Mouse (Mus musculus): ENCODE measurements around the gene Agrp. TPM values are rescaled to one million over a fixed set of nuclear protein-coding genes. Genes with fewer than 3 reads are reported as not detected.

Agrp gene
- polyA plus RNA-seq (2014; fragmentation: Nextera tagmentation; extraction: Ambion mirVana), result 0.54 TPM in 2 replicates

DNA sequence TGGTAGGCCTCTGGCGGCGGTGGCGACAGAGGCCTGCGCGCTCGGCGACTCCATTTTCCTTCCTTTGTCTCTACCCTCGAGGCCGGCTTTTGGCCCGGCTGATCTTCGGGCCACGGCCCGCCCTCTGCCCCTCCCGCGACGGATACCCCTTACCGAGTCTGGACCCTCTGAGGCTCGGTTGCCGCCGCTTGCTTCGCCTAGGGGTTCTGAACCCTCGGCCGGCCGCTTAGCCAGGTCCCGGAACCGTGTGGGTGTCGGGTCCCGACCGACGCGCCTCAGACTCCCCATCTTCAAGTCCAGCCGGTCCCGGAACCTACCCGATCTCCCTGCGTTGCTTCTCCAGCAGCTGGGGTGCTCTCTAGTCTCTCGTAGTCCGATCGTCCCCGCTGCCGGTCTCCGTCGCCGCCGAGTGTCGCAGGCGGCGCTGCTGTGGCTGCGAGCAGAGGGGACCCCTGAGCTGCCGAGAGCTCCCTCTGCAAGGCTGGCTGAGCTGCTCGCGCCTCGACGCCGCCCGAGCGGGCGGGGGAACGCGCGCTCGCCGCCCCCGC lies at the start of gene Agrp:
Gene Agrp, minus strand, starts transcription at position 431 of the 548 bp plus-strand sequence.
- Histone ChIP-seq H3K36me3 (ENCODE audit: control insufficient read depth, insufficient read depth, low read length) (0 out of 2 replicates have a peak, but pooled peaks cover 4% of the 10 kb centered on the region), H3K27me3 (ENCODE audit: control insufficient read depth, insufficient read depth, low read length) (no peaks in the 10 kb centered on the region), H3K4me1 (ENCODE audit: control insufficient read depth in 2 of 2, insufficient read depth in 2 of 2, low read length in 2 of 2) (peaks cover 4 to 17% of the 10 kb centered on the region in 2 experiments), H3K27ac (replicated peaks in 1 of 2; ENCODE audit: control insufficient read depth in 1 of 2, insufficient read depth in 1 of 2, low read depth in 2 of 2, low read length in 2 of 2) (peak within 1 kb of the TSS; percentile 100), H3K9me3 (ENCODE audit: control insufficient read depth, low read length) (no peaks in the 10 kb centered on the region), H3K4me2 (ENCODE audit: low read length) (peak within 1 kb of the TSS; percentile 92), H3K9ac (ENCODE audit: low read length) (peak within 1 kb of the TSS; percentile 95), H3K4me3 (ENCODE audit: control insufficient read depth in 1 of 2, insufficient read depth in 1 of 2, low read depth in 1 of 2, low read length in 2 of 2) (peak within 1 kb of the TSS; percentile 87 to 91)
- WGBS, result under 1% methylated on average over 59 of the region's 63 CpGs
- peak; percentile 44 for ATAC-seq (ENCODE audit: insufficient number of reproducible peaks, insufficient read depth, low FRiP score, low read depth)

DNA sequence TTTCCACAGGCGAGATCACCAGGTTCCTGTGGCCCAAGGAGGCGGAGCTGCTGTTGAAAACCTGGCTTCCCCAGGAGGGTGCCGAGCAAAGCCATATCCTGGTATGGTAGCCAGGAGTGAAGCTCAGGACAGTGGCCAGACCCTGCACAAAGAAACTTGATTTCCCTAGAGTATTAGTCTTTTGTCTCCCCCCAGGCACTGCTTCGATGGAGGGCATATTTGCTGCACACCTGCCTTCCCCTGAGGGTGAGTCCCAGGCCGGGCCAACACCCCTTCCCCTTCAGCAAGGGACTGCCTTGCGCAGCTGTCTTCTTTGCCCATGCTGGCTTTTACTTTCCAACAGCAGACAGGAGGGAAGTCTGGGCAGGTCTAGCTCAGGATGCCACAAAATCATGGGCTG lies 49.4 kb upstream of the Agrp start:
- Histone ChIP-seq H3K4me2 (ENCODE audit: low read length) (no peak overlapping the region), H3K4me1 (ENCODE audit: control insufficient read depth in 2 of 2, insufficient read depth in 2 of 2, low read length in 2 of 2) (peaks cover 0 to 10% of the 10 kb centered on the region in 2 experiments; a peak in 1 of 4 replicates), H3K9ac (ENCODE audit: low read length) (no peak overlapping the region), H3K27ac (replicated peaks in 1 of 2; ENCODE audit: control insufficient read depth in 1 of 2, insufficient read depth in 1 of 2, low read depth in 2 of 2, low read length in 2 of 2) (no peak overlapping the region), H3K9me3 (ENCODE audit: control insufficient read depth, low read length) (no peaks in the 10 kb centered on the region), H3K4me3 (ENCODE audit: control insufficient read depth in 1 of 2, insufficient read depth in 1 of 2, low read depth in 1 of 2, low read length in 2 of 2) (no peak overlapping the region), H3K36me3 (ENCODE audit: control insufficient read depth, insufficient read depth, low read length) (peaks cover 31% of the 10 kb centered on the region), H3K27me3 (ENCODE audit: control insufficient read depth, insufficient read depth, low read length) (peaks cover 15% of the 10 kb centered on the region)
- WGBS, result 63% methylated on average over 6 of the region's 6 CpGs
- no peak for ATAC-seq (ENCODE audit: insufficient number of reproducible peaks, insufficient read depth, low FRiP score, low read depth)

DNA sequence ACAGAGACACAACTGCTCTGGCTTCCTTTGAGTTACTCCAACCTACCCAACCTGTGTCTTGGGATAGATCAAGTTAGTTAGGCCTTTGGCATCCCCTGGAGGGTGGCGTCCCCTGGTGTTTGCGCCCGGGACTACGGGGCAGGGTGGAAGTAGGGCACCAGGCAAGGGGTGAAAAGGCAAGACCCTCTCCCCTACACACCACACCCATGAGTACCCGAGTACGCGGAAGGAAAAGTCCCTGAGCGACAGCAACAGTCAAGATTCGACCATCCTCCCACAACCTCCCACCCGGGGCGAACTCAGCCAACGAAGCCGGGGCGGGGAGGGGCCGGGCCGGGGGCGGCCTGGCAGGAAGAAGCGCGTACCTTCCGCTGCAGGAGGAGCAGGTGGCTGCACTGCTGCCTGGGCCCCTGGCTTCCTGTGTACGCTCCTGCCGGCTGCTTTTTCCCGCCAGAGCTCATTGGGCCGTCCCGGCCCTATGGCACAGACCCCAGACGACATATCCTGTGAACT lies 48.7 kb upstream of the Agrp start, which contains the start of gene Carmil2:
Gene Carmil2, plus strand, starts transcription at position 479 of the 513 bp plus-strand sequence.
- H3K4me1 ChIP-seq (ENCODE audit: control insufficient read depth in 2 of 2, insufficient read depth in 2 of 2, low read length in 2 of 2), result peaks cover 0 to 10% of the 10 kb centered on the region in 2 experiments; a peak in 1 of 4 replicates
- H3K9me3 ChIP-seq (ENCODE audit: control insufficient read depth, low read length), result no peaks in the 10 kb centered on the region
- peaks cover 15% of the 10 kb centered on the region for H3K27me3 ChIP-seq (ENCODE audit: control insufficient read depth, insufficient read depth, low read length)
- H3K4me2 ChIP-seq (ENCODE audit: low read length), result peak within 1 kb of the TSS; percentile 48
- peak within 1 kb of the TSS; percentile 2 to 12; a peak in 2 of 4 replicates for H3K4me3 ChIP-seq (ENCODE audit: control insufficient read depth in 1 of 2, insufficient read depth in 1 of 2, low read depth in 1 of 2, low read length in 2 of 2)
- no peak within 1 kb of the TSS for H3K27ac ChIP-seq (replicated peaks in 1 of 2; ENCODE audit: control insufficient read depth in 1 of 2, insufficient read depth in 1 of 2, low read depth in 2 of 2, low read length in 2 of 2)
- ATAC-seq (ENCODE audit: insufficient number of reproducible peaks, insufficient read depth, low FRiP score, low read depth), result no peak
- peaks cover 38% of the 10 kb centered on the region for H3K36me3 ChIP-seq (ENCODE audit: control insufficient read depth, insufficient read depth, low read length)
- 12% methylated on average over 26 of the region's 26 CpGs for WGBS
- H3K9ac ChIP-seq (ENCODE audit: low read length), result peak within 1 kb of the TSS; percentile 52

DNA sequence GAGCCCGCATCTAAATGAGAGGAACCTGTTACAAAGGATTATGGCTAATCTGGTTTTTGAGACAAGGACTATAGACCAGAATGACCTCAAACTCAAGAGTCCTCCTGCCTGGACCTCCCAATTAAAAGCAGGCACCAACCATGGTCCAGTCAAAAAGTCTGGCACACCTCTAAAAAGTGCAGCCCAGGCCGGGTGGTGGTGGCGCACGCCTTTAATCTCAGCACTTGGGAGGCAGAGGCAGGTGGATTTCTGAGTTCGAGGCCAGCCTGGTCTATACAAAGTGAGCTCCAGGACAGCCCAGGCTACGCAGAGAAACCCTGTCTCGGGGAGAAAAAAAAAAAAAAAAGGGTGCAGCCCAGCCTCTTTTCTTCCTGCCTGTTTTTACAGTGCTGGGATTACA lies 48.1 kb upstream of the Agrp start:
- ATAC-seq (ENCODE audit: insufficient number of reproducible peaks, insufficient read depth, low FRiP score, low read depth), result no peak
- H3K4me3 ChIP-seq (ENCODE audit: control insufficient read depth in 1 of 2, insufficient read depth in 1 of 2, low read depth in 1 of 2, low read length in 2 of 2), result no peak overlapping the region
- peaks cover 0 to 10% of the 10 kb centered on the region in 2 experiments; a peak in 1 of 4 replicates for H3K4me1 ChIP-seq (ENCODE audit: control insufficient read depth in 2 of 2, insufficient read depth in 2 of 2, low read length in 2 of 2)
- H3K9me3 ChIP-seq (ENCODE audit: control insufficient read depth, low read length), result no peaks in the 10 kb centered on the region
- peaks cover 43% of the 10 kb centered on the region for H3K36me3 ChIP-seq (ENCODE audit: control insufficient read depth, insufficient read depth, low read length)
- H3K9ac ChIP-seq (ENCODE audit: low read length), result no peak overlapping the region
- peaks cover 14% of the 10 kb centered on the region for H3K27me3 ChIP-seq (ENCODE audit: control insufficient read depth, insufficient read depth, low read length)
- peak overlapping the region; percentile 48; the same call in 1 of the 2 replicates for H3K4me2 ChIP-seq (ENCODE audit: low read length)
- 73% methylated on average over 7 of the region's 7 CpGs for WGBS
- H3K27ac ChIP-seq (replicated peaks in 1 of 2; ENCODE audit: control insufficient read depth in 1 of 2, insufficient read depth in 1 of 2, low read depth in 2 of 2, low read length in 2 of 2), result no peak overlapping the region

DNA sequence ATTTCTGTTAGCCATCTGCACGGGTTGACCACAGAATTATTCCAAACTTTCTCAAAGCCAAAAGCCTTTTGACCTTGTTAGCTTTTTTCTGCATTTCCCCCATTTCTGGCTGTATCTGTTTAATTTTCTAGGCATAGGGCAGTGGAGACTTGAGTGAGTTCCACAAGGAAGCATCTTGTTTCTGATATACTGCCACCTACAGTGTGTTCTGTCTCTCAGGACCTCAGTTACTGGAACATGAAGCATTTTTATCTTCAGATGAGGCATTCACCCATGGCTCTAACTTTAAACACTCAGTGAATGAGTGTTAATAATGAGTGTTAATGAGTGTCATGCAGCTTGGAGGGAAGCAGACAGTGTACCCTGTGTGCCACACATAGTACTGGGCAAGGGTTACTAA lies 40.7 kb upstream of the Agrp start:
- WGBS, result 87% methylated on average over 1 of the region's 1 CpGs
- H3K9me3 ChIP-seq (ENCODE audit: control insufficient read depth, low read length), result no peaks in the 10 kb centered on the region
- no peaks in the 10 kb centered on the region for H3K4me1 ChIP-seq (ENCODE audit: control insufficient read depth in 2 of 2, insufficient read depth in 2 of 2, low read length in 2 of 2)
- H3K4me2 ChIP-seq (ENCODE audit: low read length), result no peak overlapping the region
- H3K27ac ChIP-seq (replicated peaks in 1 of 2; ENCODE audit: control insufficient read depth in 1 of 2, insufficient read depth in 1 of 2, low read depth in 2 of 2, low read length in 2 of 2), result no peak overlapping the region
- H3K9ac ChIP-seq (ENCODE audit: low read length), result no peak overlapping the region
- H3K4me3 ChIP-seq (ENCODE audit: control insufficient read depth in 1 of 2, insufficient read depth in 1 of 2, low read depth in 1 of 2, low read length in 2 of 2), result no peak overlapping the region
- H3K36me3 ChIP-seq (ENCODE audit: control insufficient read depth, insufficient read depth, low read length), result peaks cover 98% of the 10 kb centered on the region
- ATAC-seq (ENCODE audit: insufficient number of reproducible peaks, insufficient read depth, low FRiP score, low read depth), result no peak
- H3K27me3 ChIP-seq (ENCODE audit: control insufficient read depth, insufficient read depth, low read length), result no peaks in the 10 kb centered on the region

DNA sequence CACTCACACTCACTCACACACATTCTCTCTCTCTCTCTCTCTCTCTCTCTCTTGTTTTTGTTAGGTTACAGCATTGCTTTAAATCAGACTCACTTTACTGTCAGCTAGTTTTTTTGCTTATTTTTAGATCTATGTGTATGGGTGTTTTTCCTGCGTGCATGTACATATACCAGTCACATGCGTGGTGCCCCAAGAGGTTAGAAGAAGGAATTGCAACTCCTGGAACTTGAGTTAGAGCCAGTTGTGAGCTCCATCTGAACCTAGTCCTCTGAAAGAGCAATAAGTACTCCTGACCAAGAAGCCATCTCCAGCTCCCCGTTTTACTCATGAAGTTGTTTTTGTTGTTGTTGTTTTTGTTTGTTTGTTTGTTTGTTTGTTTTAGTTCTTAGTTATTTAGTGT lies 24.0 kb upstream of the Agrp start:
- no peaks in the 10 kb centered on the region for H3K4me1 ChIP-seq (ENCODE audit: control insufficient read depth in 2 of 2, insufficient read depth in 2 of 2, low read length in 2 of 2)
- no peak overlapping the region for H3K4me2 ChIP-seq (ENCODE audit: low read length)
- no peak overlapping the region for H3K27ac ChIP-seq (replicated peaks in 1 of 2; ENCODE audit: control insufficient read depth in 1 of 2, insufficient read depth in 1 of 2, low read depth in 2 of 2, low read length in 2 of 2)
- H3K4me3 ChIP-seq (ENCODE audit: control insufficient read depth in 1 of 2, insufficient read depth in 1 of 2, low read depth in 1 of 2, low read length in 2 of 2), result no peak overlapping the region
- no peaks in the 10 kb centered on the region for H3K27me3 ChIP-seq (ENCODE audit: control insufficient read depth, insufficient read depth, low read length)
- H3K9me3 ChIP-seq (ENCODE audit: control insufficient read depth, low read length), result no peaks in the 10 kb centered on the region
- WGBS, result 73% methylated on average over 3 of the region's 3 CpGs
- H3K36me3 ChIP-seq (ENCODE audit: control insufficient read depth, insufficient read depth, low read length), result peaks cover 29% of the 10 kb centered on the region
- no peak overlapping the region for H3K9ac ChIP-seq (ENCODE audit: low read length)
- ATAC-seq (ENCODE audit: insufficient number of reproducible peaks, insufficient read depth, low FRiP score, low read depth), result no peak

DNA sequence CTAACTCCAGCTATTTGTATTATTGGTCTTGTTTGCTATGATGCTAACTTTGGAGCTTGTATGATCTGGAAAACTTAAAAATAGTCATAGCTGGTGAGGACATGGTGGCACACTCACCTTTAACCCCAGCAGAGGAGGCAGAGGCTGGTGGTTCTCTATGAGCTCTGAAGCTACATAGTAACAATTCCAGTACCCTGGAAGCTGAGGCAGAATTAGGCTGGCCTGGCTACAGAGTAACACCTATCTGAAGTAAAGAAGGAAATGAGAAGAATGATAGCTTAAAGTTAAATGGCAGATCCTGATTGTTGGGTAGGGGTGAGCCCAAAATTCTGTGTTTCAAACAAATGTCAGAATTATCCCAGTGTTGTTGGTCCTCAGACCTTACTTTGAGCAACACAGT lies 20.4 kb upstream of the Agrp start:
- Histone ChIP-seq H3K4me2 (ENCODE audit: low read length) (no peak overlapping the region), H3K4me3 (ENCODE audit: control insufficient read depth in 1 of 2, insufficient read depth in 1 of 2, low read depth in 1 of 2, low read length in 2 of 2) (no peak overlapping the region), H3K36me3 (ENCODE audit: control insufficient read depth, insufficient read depth, low read length) (peaks cover 16% of the 10 kb centered on the region), H3K27ac (replicated peaks in 1 of 2; ENCODE audit: control insufficient read depth in 1 of 2, insufficient read depth in 1 of 2, low read depth in 2 of 2, low read length in 2 of 2) (no peak overlapping the region), H3K4me1 (ENCODE audit: control insufficient read depth in 2 of 2, insufficient read depth in 2 of 2, low read length in 2 of 2) (no peaks in the 10 kb centered on the region), H3K9ac (ENCODE audit: low read length) (no peak overlapping the region), H3K27me3 (ENCODE audit: control insufficient read depth, insufficient read depth, low read length) (no peaks in the 10 kb centered on the region), H3K9me3 (ENCODE audit: control insufficient read depth, low read length) (no peaks in the 10 kb centered on the region)
- ATAC-seq (ENCODE audit: insufficient number of reproducible peaks, insufficient read depth, low FRiP score, low read depth), result no peak

DNA sequence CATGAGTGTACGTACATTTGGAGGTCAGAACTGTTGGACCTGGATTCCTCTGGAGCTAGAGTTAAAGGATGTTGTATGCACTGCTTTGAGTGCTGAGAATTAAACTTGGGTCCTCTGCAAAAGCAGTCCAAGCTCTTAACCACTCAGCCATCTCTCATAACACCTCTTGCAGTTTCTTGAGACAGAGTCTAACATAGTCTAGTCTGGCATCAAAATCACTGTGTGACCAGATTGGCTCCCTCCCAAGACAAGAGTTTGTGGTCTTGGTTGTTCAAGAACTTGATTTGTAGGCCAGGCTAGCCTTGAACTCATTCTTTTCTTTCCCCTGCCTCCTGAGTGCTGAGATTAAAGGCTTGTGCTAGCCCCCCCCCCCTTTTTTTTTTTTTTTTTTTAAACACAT lies 11.7 kb upstream of the Agrp start:
- Histone ChIP-seq H3K27ac (replicated peaks in 1 of 2; ENCODE audit: control insufficient read depth in 1 of 2, insufficient read depth in 1 of 2, low read depth in 2 of 2, low read length in 2 of 2) (no peak overlapping the region), H3K27me3 (ENCODE audit: control insufficient read depth, insufficient read depth, low read length) (no peaks in the 10 kb centered on the region), H3K36me3 (ENCODE audit: control insufficient read depth, insufficient read depth, low read length) (peaks cover 66% of the 10 kb centered on the region), H3K9ac (ENCODE audit: low read length) (no peak overlapping the region), H3K9me3 (ENCODE audit: control insufficient read depth, low read length) (no peaks in the 10 kb centered on the region), H3K4me1 (ENCODE audit: control insufficient read depth in 2 of 2, insufficient read depth in 2 of 2, low read length in 2 of 2) (no peaks in the 10 kb centered on the region), H3K4me3 (ENCODE audit: control insufficient read depth in 1 of 2, insufficient read depth in 1 of 2, low read depth in 1 of 2, low read length in 2 of 2) (no peak overlapping the region), H3K4me2 (ENCODE audit: low read length) (no peak overlapping the region)
- 89% methylated on average over 1 of the region's 1 CpGs for WGBS
- no peak for ATAC-seq (ENCODE audit: insufficient number of reproducible peaks, insufficient read depth, low FRiP score, low read depth)

All from heart, embryonic 14.5 days (tissue).